Mouse (Mus musculus) frontal cortex, adult 2 months (tissue): Measurements from ENCODE around the gene Zbtb3. TPM values are rescaled to one million over a fixed set of nuclear protein-coding genes. Genes with fewer than 3 reads are reported as not detected.
"Not testable (repeated sequence)": the region's sequence is repeated elsewhere in the genome, so short reads cannot be mapped to it uniquely, and the experiment has no call there.

Source experiments
- DNase-seq, 2 experiments: peaks; one replicate each; pipeline ENCODE4 v3.0.0; 2022; ENCODE audit warnings: low spot score in 1 of 2; ENCODE audit errors: extremely low spot score in 1 of 2
- polyA plus RNA-seq: library from polyadenylated mRNA; depleted of rRNA; stranded (reverse); fragments of >200 nt; gene quantifications from 2 replicates; pipeline ENCODE4 v1.2.3, GENCODE M21; 2012

Gene Zbtb3
- polyA plus RNA-seq, 1 experiment, result 4.6 TPM

DNA sequence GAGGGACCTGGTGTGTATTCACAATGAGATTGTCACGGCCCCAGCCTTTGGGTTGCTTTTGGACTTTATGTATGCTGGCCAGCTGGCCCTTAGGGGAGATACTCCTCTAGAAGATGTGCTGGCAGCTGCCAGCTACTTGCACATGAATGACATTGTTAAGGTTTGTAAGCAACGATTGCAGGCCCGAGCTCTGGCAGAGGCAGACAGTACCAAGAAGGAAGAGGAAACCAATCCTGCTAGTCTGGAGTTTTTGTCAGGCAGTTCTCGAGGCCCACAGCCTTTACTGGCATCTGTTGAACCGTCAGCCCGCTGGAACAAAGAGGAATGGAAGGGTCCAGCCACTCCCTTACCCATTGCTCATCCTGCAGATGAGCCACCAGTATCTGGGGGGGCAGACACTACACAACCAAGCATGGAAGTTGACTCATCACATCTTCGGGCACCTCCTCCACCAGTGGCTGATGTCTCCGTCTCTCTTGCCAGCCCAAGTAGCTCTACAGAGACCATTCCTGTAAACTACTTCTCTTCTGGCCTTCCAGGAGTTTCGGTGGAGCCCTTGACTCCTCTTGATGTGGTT, 937 bp downstream of the Zbtb3 start:
- DNase-seq, result no peak

DNA sequence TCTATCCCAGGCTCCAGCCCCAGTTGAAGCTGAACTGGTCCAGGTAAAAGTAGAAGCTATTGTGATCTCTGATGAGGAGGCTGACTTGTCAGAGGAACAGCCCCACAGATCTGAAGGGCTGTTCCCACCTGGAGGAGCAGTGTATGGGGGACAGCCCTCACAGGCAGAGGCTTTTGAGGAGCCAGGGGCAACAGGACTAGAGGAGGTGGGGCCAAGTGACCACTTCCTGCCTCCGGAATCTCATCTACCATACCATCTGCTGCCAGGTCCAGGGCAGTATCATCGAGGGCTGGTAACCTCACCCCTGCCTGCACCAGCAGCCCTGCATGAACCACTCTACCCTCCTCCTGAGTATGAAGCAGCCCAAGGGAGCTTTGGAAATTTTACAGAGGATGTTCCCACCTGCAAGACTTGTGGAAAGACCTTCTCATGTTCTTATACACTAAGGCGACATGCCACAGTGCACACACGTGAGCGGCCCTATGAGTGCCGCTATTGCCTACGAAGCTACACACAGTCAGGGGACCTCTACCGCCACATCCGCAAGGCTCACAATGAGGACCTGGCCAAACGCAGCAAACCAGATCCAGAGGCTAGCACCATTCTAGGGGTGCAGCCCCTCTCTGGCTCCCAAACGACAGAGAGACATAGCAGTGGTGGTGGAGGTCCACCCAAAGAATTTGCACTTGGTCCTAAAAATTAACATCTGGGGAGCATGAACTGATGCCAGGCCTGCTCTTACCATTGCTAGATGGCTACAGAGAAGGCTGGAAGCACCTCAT, 1.7 kb downstream of the Zbtb3 start:
- no peak for DNase-seq

DNA sequence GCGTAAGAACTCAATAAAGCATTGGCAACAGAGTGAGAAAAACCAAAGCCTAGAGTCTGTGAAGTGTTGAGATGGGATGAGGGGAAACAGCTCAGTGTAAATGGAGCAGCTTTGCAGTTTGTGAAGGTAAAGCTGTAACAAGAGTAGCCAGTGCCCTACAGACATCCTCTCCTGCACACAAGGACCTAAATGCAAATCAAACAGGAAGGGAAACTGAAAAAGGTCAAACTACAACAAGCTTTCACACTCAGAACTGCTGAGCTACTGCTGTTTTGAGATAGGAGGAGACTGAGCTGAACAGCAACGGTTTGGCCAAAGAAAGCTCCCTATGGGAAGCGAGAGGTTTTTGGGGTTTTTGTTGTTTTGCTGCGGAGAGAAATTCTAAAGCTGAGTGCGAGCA, 4.5 kb downstream of the Zbtb3 start:
- no peak for DNase-seq

DNA sequence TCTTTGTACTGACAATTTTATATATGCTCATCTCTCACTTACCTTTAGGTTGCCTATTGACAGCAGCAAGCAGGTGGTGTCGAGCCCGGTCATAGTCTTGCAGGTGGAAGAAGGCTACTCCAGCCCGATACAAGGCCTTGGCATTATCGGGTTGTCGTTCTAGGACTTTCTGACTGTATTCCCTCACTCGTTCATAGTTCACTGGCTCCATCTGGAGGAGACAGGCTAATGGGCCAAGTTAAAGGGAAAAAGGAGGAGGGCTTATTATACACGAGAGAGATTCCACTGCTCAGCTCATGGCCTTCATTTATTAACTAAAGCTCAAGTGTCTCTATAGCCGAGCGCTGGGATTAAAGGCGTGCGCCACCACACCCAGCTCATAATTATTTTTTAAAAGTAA, 13.5 kb downstream of the Zbtb3 start:
- no peak for DNase-seq

DNA sequence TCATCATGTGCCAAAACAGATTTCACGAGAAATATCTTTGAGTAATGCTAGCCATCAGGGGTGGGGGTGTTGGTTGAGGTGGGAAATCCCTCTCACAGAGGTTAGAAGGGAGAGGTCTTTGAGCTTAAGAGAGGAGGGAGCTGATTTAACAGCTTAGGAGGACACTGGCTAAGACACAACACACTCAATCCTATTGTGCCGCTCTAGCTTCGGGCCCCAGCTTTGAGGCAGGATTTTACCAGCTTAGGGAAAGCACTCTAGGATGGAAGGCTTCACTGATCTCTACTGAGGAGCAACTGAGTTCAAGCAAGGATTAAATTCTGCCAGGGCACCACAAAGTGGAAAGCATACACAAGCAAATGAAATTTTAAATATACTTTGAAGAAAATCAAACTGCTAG, 14.6 kb downstream of the Zbtb3 start:
- no peak for DNase-seq

DNA sequence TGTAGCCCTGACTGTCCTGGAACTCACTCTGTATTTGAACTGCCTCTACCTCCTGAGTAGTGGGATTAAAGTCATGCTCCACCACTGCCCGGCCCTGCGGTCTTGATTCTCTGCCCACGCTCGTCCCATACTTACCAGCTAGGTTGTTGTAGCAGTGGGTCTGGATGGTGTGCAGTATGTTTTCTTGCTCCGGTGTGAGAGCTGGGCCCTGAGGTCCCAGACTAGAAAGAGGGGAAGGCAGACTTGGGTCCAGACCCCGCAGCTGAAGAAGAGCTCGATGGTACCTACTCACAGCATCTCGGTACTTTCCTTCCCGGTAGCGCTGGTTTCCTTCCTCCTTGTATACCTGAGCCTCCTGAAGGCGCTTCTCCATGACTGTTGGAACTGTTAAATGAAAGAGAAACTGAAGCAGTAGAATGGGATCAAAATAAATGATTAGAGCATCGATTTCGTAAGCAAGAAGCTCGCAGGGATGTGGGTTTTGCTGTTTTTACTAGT, 16.0 kb downstream of the Zbtb3 start:
- DNase-seq, result no peak

DNA sequence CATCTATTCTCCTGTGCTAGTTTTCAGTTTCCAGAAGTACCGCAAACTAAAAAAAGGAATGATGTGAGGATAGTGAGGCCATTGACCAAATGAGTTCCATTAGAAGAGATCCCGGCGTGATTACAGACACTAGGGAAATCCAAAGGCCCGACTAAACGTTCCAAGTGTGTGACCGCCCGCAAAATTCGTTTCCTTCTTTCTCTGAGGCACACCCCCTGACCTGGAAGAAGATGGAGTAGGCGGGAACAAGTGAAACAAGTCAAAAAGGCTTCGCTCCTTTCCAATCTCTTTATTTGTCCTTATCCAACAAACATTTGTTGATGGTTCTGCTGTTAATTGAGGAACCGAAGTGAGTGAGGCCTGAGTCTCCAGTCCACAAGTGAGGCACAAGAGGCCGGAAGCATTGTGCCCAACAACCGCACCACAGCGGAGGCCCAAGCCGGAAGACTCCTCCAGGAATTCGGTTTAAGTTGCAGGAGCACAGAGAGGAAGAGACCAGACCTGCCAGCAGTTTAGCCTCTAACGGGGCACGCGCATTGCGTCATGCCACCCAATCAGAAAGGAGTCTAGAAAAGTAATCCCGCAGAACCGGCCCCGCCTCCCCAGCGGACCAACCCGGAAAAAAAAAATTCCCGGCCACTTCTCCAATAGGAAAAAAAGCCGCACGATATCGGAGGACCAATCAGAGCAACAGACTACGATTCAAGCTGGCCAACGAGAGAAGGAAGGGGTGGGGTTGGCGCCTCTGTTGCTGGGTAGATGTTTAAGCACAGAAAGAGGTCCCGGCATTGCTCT, 16.6 kb downstream of the Zbtb3 start, which contains the start of gene Ttc9c:
Gene Ttc9c, minus strand, starts transcription at position 533 of the 795 bp plus-strand sequence.
- DNase-seq, result peak; percentile 98 to 99

DNA sequence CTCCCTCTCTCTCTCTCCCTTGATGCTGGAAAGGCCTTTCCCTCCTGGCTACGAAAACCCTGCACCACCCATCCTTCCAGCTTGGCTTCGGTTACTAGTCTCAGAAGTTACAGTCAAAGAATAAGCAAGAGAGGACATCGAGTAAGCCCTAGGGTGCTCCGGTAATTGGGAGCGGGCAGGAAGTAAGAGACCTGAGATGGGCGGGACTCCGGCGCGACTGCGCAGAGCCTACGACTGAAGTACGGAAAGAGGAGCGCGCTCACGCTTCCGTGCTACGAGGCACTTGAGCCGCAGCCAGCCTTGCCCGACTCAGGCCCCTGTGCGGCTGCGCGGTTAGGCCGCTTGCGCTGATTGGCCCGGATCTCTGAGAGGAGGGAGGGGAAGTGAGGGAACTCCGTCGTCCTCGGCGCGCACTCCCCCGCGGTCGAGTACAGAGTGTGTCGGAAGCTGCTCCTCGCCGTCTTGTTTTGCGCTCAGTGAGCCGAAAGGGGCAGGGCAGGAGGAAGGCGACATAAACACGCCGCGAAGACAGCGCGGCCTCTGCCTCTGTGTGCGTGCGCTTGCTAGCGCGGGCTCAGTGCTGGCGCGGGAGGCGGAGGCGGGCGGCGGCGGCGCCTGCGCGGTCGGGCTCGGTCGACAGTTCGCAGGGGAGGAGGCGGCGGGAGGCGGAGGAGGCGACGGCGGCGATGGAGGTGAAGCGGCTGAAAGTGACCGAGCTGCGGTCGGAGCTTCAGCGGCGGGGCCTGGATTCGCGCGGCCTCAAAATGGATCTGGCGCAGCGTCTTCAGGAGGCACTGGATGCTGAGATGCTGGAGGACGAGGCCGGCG, 17.5 kb downstream of the Zbtb3 start, which contains the start of gene Hnrnpul2:
Gene Hnrnpul2, plus strand, starts transcription at position 415 of the 828 bp plus-strand sequence.
- DNase-seq, result peak; percentile 97 to 99

DNA sequence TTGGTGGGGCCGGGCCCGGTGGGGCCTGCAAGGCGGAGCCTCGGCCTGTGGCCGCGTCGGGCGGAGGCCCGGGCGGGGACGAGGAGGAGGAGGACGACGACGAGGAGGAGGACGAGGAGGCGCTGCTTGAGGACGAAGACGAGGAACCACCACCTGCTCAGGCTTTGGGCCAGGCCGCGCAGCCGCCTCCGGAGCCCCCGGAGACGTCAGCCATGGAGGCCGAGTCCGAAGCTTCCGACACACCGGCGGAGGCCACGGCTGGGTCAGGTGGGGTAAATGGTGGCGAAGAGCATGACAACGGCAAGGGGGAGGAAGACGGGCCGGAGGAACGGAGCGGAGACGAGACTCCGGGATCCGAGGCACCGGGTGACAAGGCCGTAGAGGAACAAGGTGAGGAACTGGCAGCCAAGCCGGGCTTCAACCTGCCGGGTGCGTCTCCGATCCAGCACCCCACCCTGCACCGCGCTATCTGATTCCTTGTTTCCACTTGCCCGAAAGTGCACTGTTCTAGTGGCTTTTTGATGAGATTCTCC, 18.1 kb downstream of the Zbtb3 start:
- DNase-seq, result no peak

DNA sequence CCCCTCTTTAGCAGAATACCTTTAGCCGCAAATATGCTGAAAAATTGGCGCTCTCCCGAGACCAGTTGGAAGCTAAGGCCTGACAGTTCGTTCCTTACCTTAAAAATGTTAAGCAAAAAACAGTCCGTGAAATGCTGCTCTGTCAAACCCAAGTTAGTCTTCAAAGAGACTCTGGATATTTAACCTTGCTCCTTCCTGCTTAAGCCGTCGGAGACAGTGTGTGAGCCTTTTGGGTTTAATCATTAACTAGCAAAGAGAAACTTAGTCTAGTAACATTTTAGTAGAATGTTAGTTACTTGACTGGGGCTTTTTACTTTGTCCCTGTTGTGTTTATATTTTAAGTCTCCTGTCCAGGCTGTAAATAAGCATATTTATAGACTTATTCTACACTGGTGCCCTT, 18.8 kb downstream of the Zbtb3 start:
- no peak for DNase-seq

DNA sequence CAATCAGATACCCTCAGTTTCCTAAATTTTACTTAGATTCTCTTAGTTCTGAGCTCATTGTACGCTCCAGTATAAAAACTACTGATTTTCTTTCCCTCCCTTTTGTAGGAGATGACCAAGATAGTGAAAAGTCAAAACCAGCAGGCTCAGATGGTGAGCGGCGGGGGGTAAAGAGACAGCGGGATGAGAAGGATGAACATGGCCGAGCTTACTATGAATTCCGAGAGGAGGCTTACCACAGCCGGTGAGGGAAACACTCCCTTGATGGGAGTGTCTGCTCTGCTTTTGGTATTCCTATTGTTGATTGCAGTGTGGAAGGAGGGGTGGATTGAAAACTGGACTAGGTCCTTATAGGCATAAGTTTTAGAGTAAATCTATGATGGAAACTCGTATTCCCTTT, 20.3 kb downstream of the Zbtb3 start:
- DNase-seq, result no peak

DNA sequence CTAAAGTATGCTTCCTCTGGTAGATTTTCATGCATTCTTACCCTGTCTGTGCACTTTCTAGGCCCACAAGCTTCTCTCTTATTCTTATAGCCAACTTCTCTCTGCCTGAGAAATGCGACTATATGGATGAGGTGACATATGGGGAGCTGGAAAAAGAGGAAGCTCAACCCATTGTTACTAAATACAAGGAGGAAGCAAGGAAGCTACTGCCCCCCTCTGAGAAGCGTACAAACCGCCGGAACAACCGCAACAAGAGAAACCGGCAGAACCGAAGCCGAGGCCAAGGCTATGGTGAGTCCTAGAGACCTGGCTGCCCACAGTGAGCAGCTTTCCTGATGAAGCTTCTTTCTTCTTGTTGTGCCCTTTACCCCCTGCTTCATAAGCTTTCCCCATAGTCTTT, 27.3 kb downstream of the Zbtb3 start, which contains the start of gene AC129217.1:
Gene AC129217.1, plus strand, starts transcription at position 114 of the 400 bp plus-strand sequence.
- DNase-seq, result no peak

DNA sequence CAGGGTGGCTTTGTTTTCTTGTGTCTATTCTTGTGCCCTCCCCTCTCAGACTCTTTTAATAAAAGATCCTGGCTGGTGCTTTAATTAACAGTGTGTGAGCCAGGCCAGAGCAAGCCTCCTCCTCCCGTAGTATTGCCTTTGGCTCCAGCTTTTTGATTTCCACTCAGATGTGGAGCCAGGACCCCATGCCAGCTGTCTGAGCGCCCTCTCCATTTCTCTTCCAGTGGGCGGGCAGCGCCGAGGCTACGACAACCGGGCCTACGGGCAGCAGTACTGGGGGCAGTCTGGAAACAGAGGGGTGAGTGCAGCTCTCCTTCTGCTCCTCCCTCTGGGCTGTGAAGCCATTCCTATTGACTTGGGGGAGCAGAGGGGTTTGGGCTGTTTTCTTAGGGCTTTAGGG, 28.3 kb downstream of the Zbtb3 start:
- no peak for DNase-seq

DNA sequence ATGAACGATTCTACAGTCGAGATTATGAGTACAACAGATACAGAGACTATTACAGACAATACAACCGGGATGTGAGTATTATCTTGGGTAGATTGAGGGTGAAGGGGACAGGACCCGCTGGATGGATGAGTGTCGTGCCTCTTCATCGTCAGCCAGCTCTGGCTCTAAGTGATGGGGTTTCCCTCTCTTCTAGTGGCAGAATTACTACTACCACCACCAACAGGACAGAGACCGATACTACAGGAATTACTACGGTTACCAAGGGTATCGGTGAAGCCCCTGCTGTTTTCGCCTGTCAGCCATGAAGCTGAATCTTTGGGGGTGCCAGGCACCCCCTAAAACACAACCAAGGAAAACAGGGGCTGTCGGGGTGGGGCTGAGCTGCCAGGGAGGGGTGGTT, 28.9 kb downstream of the Zbtb3 start:
- DNase-seq, result no peak

DNA sequence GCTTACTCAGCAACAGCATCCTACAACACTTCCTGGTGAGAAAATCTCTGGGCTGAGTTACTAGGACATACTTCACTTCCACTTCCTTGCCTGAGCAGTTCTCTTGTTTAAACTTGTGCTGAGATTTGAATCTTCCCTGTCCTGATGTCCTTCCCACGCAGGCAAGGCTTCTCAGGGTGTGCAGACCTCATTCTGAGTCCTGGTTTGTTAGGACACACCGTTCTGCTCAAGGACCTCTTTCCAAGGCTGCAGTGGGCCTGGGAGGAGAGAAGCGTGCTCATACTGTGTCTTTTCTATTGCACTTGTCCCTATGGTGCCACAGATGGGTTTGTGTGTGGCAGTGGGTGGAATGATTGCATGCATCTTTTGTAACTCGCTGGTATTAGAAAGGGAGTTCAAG, 30.6 kb downstream of the Zbtb3 start:
- no peak for DNase-seq

DNA sequence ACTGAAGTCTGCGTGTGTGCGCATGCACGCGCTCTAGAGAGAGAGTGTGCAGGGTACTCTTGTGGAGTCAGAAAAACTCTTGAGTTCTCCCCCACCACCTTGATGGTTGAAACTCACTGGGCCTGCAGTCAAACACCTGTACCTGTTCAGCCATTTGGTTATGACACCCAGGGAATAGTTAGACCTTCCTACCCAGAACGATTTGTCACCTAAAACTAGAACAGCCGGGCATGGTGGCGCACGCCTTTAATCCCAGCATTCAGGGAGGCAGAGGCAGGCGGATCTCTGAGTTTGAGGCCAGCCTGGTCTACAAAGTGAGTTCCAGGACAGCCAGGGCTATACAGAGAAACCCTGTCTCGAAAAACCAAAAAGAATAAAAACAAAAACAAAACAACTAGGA, 34.0 kb downstream of the Zbtb3 start:
- not testable (repeated sequence) for DNase-seq

DNA sequence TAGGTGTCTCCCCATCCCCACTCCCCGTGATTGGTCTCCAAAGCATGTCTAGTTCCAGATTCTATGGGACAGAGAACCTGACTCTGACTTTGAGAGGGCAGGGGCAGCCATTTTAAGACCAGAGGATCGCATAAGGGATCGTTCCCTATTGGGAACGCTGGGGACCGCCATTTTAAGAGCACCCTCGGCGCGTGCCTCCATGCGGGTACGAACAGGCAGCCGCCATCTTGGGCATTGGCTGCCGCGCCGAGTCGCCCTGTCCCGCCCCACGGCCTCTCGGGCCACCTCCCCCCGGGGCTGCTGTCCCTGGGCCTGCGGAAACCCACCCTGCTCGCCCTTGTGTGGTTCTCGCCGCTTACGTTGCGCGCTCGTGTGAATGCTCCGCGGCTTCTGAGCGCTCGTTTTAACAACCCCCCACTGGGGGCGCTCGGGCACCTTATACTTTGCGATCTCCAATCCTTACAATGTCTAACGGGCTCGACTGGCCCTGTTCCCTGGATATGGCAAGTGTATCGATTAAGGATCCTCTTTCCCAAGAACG, 35.0 kb downstream of the Zbtb3 start, which contains the start of gene Bscl2:
Gene Bscl2, plus strand, starts transcription at position 217 of the 541 bp plus-strand sequence.
- peak; percentile 76 to 87 for DNase-seq

DNA sequence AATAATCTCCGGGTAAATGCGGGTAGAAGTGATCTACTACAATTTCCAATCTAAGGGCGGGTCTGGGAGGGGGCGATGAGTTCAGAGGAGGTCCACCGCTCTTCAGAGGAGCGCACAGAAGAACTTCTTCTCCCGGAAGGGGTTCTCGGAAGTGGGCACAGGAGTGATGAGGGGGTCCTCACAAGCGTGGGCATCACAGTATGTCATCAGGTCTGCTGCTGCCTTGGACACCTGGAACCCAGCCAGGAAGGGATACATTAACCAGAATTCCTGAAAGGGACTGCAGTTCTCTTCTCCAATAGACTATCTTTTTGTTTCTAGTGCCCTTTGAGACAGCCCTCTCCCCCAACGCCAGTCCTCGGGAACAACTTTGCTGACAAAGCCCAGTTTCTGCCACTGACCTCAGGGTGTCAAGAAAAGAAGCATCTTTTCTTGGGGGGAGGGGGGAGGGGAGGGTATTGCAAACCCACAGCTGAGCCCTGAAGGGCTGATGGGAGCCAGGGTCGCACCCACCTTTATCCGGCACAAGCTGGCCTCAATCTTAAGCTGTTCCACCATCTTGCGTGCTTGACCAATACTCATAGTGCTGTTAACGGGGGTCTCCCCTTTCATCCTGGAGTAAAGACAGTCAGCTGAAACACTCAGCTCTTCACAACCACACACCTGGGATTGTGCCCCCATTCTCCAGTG, 35.8 kb downstream of the Zbtb3 start:
- no peak for DNase-seq
